Mouse (Mus musculus): ENCODE measurements around the gene Luc7l3.

DNA sequence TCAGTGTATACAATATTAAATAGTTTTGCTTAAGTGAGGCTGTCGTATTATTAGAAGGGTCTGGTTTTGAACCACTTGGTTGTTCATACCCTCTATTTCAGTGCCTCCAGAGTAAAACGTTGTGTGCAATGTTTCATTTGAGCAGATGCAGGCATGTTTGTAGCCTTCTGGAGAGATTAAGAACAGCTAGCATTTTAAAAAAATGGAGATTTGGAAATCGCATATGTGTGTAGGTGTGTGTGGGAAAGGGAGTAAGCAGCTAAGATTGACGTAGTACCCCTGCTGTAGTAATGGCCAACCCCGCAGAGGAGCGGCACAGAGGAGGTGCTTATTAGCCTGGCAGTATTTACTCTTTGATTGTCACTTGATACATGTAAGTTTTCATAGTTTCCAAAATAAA lies 10.9 kb upstream of the Luc7l3 start:
- no peak for TF ChIP-seq CTCF (IDR thresholded peaks at IDR 0.05; ENCODE audit: control insufficient read depth, insufficient read depth, insufficient read length)
- no peak for TF ChIP-seq MYOG (IDR thresholded peaks at IDR 0.05; ENCODE audit: control insufficient read depth, extremely low read depth, insufficient read length)
- no peak for TF ChIP-seq FOSL1 (IDR thresholded peaks at IDR 0.05; ENCODE audit: insufficient read depth, low read length, poor library complexity, severe bottlenecking)
